Mouse (Mus musculus): ENCODE data around the gene Nkd1.

Gene Nkd1

GRCm38 (mm10) chr8:88619513-88619912 lies 98.4 kb downstream of the Nkd1 start:
- DNase-seq (ENCODE audit: low spot score in 2 of 2) = no peak

GRCm38 (mm10) chr8:88620931-88621330 lies 99.8 kb downstream of the Nkd1 start:
- DNase-seq (ENCODE audit: low spot score in 2 of 2) = no peak

- DNase-seq (ENCODE audit: low spot score in 2 of 2) = peak; percentile 31 to 58
Observed at GRCm38 (mm10) chr8:88621408-88621807, 100.3 kb downstream of the Nkd1 start.

GRCm38 (mm10) chr8:88623351-88623750 lies 102.2 kb downstream of the Nkd1 start:
- no peak for DNase-seq (ENCODE audit: low spot score in 2 of 2)

DNA sequence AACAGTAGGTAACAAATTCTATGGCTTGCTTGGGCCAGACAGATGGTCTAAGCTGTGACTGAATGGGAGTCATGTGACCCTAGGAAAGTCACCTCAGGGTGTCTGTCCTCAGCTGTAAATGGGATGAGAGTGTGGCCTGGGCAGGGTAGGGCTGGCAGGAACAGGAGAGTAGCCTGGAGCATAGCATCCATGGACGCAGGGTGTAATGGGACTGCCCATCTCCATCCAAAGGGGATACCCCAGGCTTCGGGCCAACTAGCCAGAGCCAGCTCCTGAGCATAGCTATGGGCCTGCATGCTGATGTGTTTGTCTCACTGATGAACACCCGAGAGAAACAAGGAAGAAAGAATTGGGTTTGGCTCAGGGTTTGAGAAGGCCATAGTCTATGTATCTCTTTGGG lies 103.1 kb downstream of the Nkd1 start:
- no peak for DNase-seq (ENCODE audit: low spot score in 2 of 2)

DNA sequence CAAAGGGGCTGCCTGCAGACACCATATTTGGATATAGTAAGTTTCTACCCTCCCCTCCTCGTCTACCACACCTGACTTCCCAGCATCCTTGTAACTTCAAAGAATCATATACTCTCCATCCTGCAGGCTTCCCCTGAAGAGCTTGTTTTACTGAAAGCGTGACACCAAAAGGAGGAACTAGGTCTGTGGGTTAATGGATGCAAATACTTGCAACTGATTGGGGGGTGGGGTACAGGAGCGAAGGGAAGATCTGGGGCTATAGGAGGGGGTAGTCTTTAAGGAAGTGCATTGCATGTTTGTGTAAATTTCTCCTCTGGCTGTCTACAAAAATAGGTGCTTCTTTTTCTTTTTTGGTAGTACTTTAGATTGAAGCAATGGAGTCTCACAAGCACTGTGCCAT lies 105.3 kb downstream of the Nkd1 start:
- DNase-seq (ENCODE audit: low spot score in 2 of 2) = no peak

GRCm38 (mm10) chr8:88626940-88627264 lies 105.7 kb downstream of the Nkd1 start:
- DNase-seq (ENCODE audit: low spot score in 2 of 2) = no peak

- DNase-seq (ENCODE audit: low spot score in 2 of 2) = peak in 1 of 2 experiments; percentile 11
Observed at GRCm38 (mm10) chr8:88627265-88627991, 106.3 kb downstream of the Nkd1 start.

DNA sequence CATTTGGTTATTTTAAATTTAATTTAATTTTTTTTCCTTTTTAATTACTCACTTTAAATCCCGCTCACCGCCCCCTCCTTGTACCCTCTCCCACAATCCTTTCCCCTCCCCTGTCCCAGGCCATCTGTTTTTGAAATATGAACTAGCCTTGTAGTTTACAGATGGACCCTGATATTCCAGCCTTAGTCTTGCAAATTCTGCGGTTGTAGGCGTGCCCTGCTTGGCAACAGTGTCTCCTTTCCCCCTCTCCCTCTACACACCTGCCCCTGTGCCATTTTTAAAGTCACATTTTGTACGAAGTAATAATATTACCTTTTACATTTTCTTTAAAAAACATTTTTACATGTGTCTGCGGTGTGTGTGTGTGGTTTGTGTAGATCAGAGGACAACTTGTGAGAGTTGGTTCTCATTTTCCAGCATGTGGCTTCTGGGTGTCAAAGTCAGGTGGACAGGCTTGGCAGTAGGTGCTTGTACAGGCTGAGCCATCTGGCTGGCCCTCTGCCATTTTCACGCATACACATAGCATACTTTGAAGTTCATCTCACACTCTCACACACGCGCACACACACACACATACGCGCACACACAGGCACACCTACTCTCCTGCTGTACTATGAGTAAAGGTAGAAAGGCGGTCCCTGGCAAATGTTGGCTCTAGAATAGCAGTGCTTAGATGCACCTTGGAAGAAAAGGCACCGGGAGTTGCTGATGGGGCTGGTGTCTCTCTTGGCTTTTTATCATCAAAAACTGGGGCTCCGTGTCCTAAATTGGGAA lies 107.0 kb downstream of the Nkd1 start:
- no peak for DNase-seq (ENCODE audit: low spot score in 2 of 2)

GRCm38 (mm10) chr8:88630225-88630624 lies 109.1 kb downstream of the Nkd1 start:
- DNase-seq (ENCODE audit: low spot score in 2 of 2) = no peak

- DNase-seq (ENCODE audit: low spot score in 2 of 2) = no peak
Observed at GRCm38 (mm10) chr8:88631081-88631480, 109.9 kb downstream of the Nkd1 start.

- no peak for DNase-seq (ENCODE audit: low spot score in 2 of 2)
Observed at GRCm38 (mm10) chr8:88633343-88633765, 112.2 kb downstream of the Nkd1 start.

GRCm38 (mm10) chr8:88635474-88636397 lies 114.6 kb downstream of the Nkd1 start, which contains the start of gene Snx20:
Gene Snx20 (minus strand): TSS chr8:88636128.
- DNase-seq (ENCODE audit: low spot score in 2 of 2) = peak; percentile 26 to 47

- DNase-seq (ENCODE audit: low spot score in 2 of 2) = peak in 1 of 2 experiments; percentile 49
Observed at GRCm38 (mm10) chr8:88637092-88638000, 116.2 kb downstream of the Nkd1 start.

- no peak for DNase-seq (ENCODE audit: low spot score in 2 of 2)
Observed at GRCm38 (mm10) chr8:88638908-88639307, 117.8 kb downstream of the Nkd1 start.

GRCm38 (mm10) chr8:88642734-88643564 lies 121.8 kb downstream of the Nkd1 start:
- no peak for DNase-seq (ENCODE audit: low spot score in 2 of 2)
